Mouse (Mus musculus) embryo, embryonic 11.5 days (tissue): Measurements from ENCODE around the gene Gm11733.

Experiments used
- DNase-seq: peaks from one replicate; pipeline ENCODE4 v3.0.0-alpha.2; 2012; ENCODE audit warnings: low read depth, low spot score

Gene Gm11733

GRCm38 (mm10) chr11:117478271-117479006, 5.7 kb upstream of the Gm11733 start:
- no peak for DNase-seq

- DNase-seq, result peak; percentile 70
These were observed 5.0 kb upstream of the Gm11733 start for GRCm38 (mm10) chr11:117479007-117479719.

- DNase-seq, result no peak
These were observed 4.4 kb upstream of the Gm11733 start for GRCm38 (mm10) chr11:117479746-117480145.

- DNase-seq, result no peak
These were observed 1.9 kb upstream of the Gm11733 start for GRCm38 (mm10) chr11:117482300-117482676.

- DNase-seq, result no peak
These were observed 1.3 kb upstream of the Gm11733 start for GRCm38 (mm10) chr11:117482677-117483511.

GRCm38 (mm10) chr11:117491408-117492208, 7.4 kb downstream of the Gm11733 start:
- DNase-seq, result no peak

- no peak for DNase-seq
These were observed 8.0 kb downstream of the Gm11733 start for GRCm38 (mm10) chr11:117492209-117492505.

- DNase-seq, result no peak
These were observed 12.6 kb downstream of the Gm11733 start for GRCm38 (mm10) chr11:117496812-117497211.

- no peak for DNase-seq
These were observed 13.3 kb downstream of the Gm11733 start for GRCm38 (mm10) chr11:117497256-117498136.

- no peak for DNase-seq
These were observed 14.0 kb downstream of the Gm11733 start for GRCm38 (mm10) chr11:117498137-117498511.

- DNase-seq, result no peak
These were observed 24.8 kb downstream of the Gm11733 start for GRCm38 (mm10) chr11:117508972-117509371.

- no peak for DNase-seq
These were observed 31.7 kb downstream of the Gm11733 start for GRCm38 (mm10) chr11:117515718-117516421.

- no peak for DNase-seq
These were observed 32.2 kb downstream of the Gm11733 start for GRCm38 (mm10) chr11:117516422-117516796.

GRCm38 (mm10) chr11:117521906-117522780, 38.0 kb downstream of the Gm11733 start:
- DNase-seq, result no peak

- DNase-seq, result no peak
These were observed 38.8 kb downstream of the Gm11733 start for GRCm38 (mm10) chr11:117522879-117523519.

- DNase-seq, result no peak
These were observed 41.6 kb downstream of the Gm11733 start for GRCm38 (mm10) chr11:117525606-117526349.

GRCm38 (mm10) chr11:117532374-117532773, 48.2 kb downstream of the Gm11733 start:
- DNase-seq, result no peak

- DNase-seq, result no peak
These were observed 50.7 kb downstream of the Gm11733 start for GRCm38 (mm10) chr11:117534912-117535311.
